Mouse (Mus musculus) right cerebral cortex, postnatal 14 days (tissue): ENCODE measurements around the gene Gm2022.
"Not testable (repeated sequence)": the region's sequence is repeated elsewhere in the genome, so short reads cannot be mapped to it uniquely, and the experiment has no call there.

Experiments
- DNase-seq: peaks from one replicate; pipeline ENCODE4 v3.0.0; 2022

Gm2022 gene

GRCm38 (mm10) chr12:87895070-87895469 lies at the start of gene Gm2022:
TSS of gene Gm2022 (plus strand) at chr12:87895370.
- DNase-seq: not testable (repeated sequence)

- DNase-seq: not testable (repeated sequence)
These were observed 44.5 kb upstream of the Gm2022 start for GRCm38 (mm10) chr12:87850657-87851056.

DNA sequence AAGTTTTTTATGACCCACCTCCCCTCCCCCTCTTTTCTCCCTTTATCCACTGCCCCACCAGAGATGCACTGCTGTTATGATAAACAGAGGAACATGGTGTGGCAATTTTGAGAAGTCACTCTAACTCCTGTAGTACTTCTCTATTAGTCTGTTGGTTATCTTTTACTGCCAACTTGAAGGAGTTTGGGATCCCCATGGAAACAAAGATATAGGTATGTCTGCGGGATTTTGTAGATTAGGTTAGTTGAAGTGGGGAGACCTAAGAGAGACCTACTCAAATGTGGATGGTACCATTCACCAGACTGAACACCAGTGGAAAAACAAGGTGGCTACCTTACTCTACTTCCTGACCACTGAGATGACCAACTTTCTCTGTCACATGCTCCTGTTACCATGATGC lies 39.1 kb upstream of the Gm2022 start:
- not testable (repeated sequence) for DNase-seq

DNA sequence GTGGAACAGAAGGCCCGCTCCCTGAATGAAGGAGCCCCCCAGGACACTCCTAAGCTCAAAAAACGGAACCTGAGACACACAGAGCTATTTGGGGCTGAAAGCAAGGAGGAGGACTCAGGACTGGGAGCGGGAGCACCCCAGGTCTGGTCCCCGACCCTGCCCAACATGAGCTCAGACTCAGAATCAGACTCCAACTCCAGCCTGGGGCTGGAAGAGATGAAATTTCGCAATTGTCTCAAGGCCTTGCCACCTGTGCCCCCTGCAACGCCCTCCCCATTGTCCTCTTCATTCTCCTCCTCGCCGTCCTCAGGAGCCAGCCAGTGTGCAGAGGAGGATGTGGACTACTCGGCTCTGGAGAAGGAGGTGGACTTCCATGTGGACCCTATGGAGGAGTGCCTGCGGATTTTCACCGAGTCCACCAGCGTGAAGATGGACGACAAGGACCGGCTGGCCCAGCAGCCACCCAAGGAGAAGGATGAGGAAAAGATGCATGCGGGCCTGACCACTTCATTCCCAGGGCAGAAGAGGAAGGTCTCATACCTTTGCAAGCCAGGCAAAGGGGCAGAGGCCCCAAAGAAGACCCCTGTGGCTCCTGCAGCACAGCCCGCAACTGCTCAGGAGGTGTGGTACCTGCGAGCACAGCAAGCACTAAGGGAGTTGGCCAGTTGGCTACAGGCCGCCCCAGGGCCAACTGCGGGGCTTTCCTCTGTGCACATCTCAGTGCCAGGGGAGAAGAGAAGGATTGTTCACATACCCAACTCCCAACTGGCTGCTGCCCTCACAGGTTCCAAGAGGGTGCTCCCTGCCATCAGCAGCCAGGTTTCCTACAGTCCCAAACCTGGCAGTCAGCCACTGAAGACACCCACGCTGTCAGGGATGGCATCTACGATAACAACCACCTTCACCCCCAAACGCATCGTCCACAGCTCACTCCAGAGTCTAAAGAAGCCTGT lies 33.2 kb upstream of the Gm2022 start:
- DNase-seq: not testable (repeated sequence)

DNA sequence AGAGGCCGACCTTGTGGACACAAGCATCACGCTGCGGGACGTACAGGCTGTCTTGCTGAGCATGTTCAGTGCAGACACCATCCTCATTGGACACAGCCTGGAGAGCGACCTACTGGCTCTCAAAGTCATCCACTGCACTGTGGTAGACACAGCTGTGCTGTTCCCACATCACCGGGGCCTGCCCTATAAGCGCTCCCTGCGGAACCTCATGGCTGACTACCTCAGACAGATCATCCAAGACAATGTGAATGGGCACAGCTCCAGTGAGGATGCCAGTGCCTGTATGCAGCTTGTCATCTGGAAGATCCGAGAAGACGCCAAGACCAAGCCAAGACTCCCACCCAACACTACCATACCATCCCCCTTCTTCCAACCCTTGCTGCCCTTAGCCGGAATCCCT lies 31.5 kb upstream of the Gm2022 start:
- not testable (repeated sequence) for DNase-seq

DNA sequence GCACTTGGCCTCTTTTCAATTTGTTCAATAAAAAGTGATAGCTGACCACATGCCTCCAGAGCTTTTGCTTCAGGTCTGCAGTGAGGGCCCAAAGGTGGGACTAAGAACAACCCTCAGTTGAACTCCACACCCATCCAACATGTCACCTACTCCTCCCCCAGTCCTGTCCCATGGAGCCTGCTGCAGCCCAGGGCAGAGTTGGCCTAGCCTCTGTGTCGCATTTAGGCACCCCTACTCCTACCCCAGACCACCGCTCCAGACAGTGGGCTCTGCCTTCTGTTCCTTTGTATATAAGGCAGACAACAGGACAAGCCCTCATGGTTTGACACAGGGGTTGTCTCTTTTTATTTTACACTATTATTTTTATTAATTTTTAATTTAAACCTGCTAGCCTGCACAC lies 31.1 kb upstream of the Gm2022 start:
- not testable (repeated sequence) for DNase-seq

DNA sequence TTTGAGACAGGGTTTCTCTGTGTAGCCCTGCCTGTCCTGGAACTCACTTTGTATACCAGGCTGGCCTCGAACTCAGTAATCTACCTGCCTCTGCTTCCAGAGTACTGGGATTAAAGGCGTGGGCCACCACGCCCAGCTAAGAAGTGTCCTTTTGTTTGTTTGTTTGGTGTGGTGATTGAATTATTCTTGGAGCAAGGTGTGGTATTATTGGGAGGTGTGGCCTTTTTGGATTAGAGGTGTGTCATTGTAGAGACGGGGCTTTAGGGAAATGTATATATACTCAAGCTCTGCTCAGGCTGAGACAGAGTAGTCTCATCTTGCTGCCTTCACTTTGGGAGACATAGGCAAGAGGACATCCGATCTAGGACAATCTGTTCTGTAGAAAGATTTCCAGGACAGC lies 21.4 kb upstream of the Gm2022 start, which contains the start of gene Gm2016:
TSS of gene Gm2016 (plus strand) at position 301 of the 400 bp plus-strand sequence.
- DNase-seq: not testable (repeated sequence)

GRCm38 (mm10) chr12:87919721-87920120 lies 24.6 kb downstream of the Gm2022 start, which contains the start of gene Gm2035:
TSS of gene Gm2035 (minus strand) at chr12:87919857.
- not testable (repeated sequence) for DNase-seq
